Mouse (Mus musculus) liver, postnatal 0 days (tissue): Measurements from ENCODE around the gene Mpc1.

ENCODE experiments used
- CTCF ChIP-seq: sonication (generic); IDR thresholded peaks from 2 replicates; pipeline ENCODE4 v1.5.1; 2016; ENCODE audit warnings: antibody characterized with exemption, low read depth
- EP300 ChIP-seq: IDR thresholded peaks from 2 replicates; pipeline ENCODE4 v1.6.1; 2016; ENCODE audit warnings: antibody characterized with exemption, low read depth, mild to moderate bottlenecking

- TF ChIP-seq CTCF (no peak), EP300 (no peak)
Measured at GRCm38 (mm10) chr17:8278356-8278755, 4.3 kb upstream of the Mpc1 start.
